Mouse (Mus musculus) macrophage (primary cell): ENCODE measurements around the gene Mmp25. TPM values are rescaled to one million over a fixed set of nuclear protein-coding genes. Genes with fewer than 3 reads are reported as not detected.

ENCODE experiments used
- H3K27ac ChIP-seq: fragments of 350-480 bp; formaldehyde crosslinking; 2 replicates; pipeline ENCODE4 v1.9.0; 2021
- H3K36me3 ChIP-seq: fragments of 350-480 bp; formaldehyde crosslinking; 2 replicates; pipeline ENCODE4 v1.9.0; 2021; ENCODE audit errors: inconsistent target
- H3K4me3 ChIP-seq: fragments of 350-480 bp; formaldehyde crosslinking; 2 replicates; pipeline ENCODE4 v1.9.0; 2021; ENCODE audit errors: inconsistent target
- H3K79me2 ChIP-seq: fragments of 350-480 bp; formaldehyde crosslinking; 2 replicates; pipeline ENCODE4 v1.9.0; 2021; ENCODE audit errors: inconsistent target
- WGBS: methylation state at CpG from one replicate; pipeline ENCODE4 v1.1.7; 2026; ENCODE audit warnings: inconsistent platforms; ENCODE audit not compliant: missing documents; 5-methylcytosine and 5-hydroxymethylcytosine counted together
- polyA plus RNA-seq: library from polyadenylated mRNA; stranded (reverse); fragments of 250-400 nt; gene quantifications from 3 replicates; pipeline ENCODE4 v1.2.4, GENCODE M21; 2018; ENCODE audit warnings: inconsistent platforms

The Mmp25 gene
- polyA plus RNA-seq, 1 experiment from 2014 or later = 0.56 TPM

- Histone ChIP-seq H3K79me2 (peaks cover 18% of the 10 kb centered on the region; the same call in 1 of the 2 replicates), H3K36me3 (peaks cover 5% of the 10 kb centered on the region), H3K4me3 (peak overlapping the region; percentile 82), H3K27ac (peak overlapping the region; percentile 81)
- 60% methylated on average over 9 of the region's 9 CpGs for WGBS
Observed at GRCm38 (mm10) chr17:23674271-23674952, 29.3 kb upstream of the Mmp25 start.

GRCm38 (mm10) chr17:23673424-23674073 is 28.5 kb upstream of the Mmp25 start, which contains the start of the genes Hcfc1r1 and Thoc6:
Hcfc1r1 (plus strand) TSS chr17:23673596.
Thoc6 (minus strand) TSS chr17:23673882.
- WGBS = under 1% methylated on average over 43 of the region's 45 CpGs
- Histone ChIP-seq H3K36me3 (peaks cover 14% of the 10 kb centered on the region), H3K4me3 (peak within 1 kb of the TSS; percentile 82), H3K79me2 (peaks cover 18% of the 10 kb centered on the region; the same call in 1 of the 2 replicates), H3K27ac (peak within 1 kb of the TSS; percentile 81)

- Histone ChIP-seq H3K27ac (no peak overlapping the region), H3K4me3 (peak overlapping the region; percentile 82)
Observed at GRCm38 (mm10) chr17:23672761-23673160, 27.7 kb upstream of the Mmp25 start.

GRCm38 (mm10) chr17:23671519-23671918 is 26.4 kb upstream of the Mmp25 start:
- peaks cover 30% of the 10 kb centered on the region for H3K36me3 ChIP-seq
- 97% methylated on average over 3 of the region's 3 CpGs for WGBS
- H3K4me3 ChIP-seq = no peak overlapping the region
- no peak overlapping the region for H3K27ac ChIP-seq
- peaks cover 18% of the 10 kb centered on the region; the same call in 1 of the 2 replicates for H3K79me2 ChIP-seq

More at GRCm38 (mm10) chr17:23672761-23673160, 27.7 kb upstream of the Mmp25 start:
- peaks cover 22% of the 10 kb centered on the region for H3K36me3 ChIP-seq
- WGBS = 60% methylated on average over 3 of the region's 3 CpGs
- peaks cover 18% of the 10 kb centered on the region; the same call in 1 of the 2 replicates for H3K79me2 ChIP-seq

GRCm38 (mm10) chr17:23670516-23671074 is 25.5 kb upstream of the Mmp25 start:
- H3K79me2 ChIP-seq = peaks cover 18% of the 10 kb centered on the region; the same call in 1 of the 2 replicates
- H3K27ac ChIP-seq = no peak overlapping the region
- WGBS = 83% methylated on average over 7 of the region's 7 CpGs
- no peak overlapping the region for H3K4me3 ChIP-seq
- H3K36me3 ChIP-seq = peaks cover 30% of the 10 kb centered on the region

GRCm38 (mm10) chr17:23665511-23665910 is 20.4 kb upstream of the Mmp25 start:
- H3K79me2 ChIP-seq = no peaks in the 10 kb centered on the region
- H3K36me3 ChIP-seq = peaks cover 30% of the 10 kb centered on the region
- 98% methylated on average over 14 of the region's 14 CpGs for WGBS
- H3K27ac ChIP-seq = no peak overlapping the region
- no peak overlapping the region for H3K4me3 ChIP-seq

GRCm38 (mm10) chr17:23664556-23665021 is 19.5 kb upstream of the Mmp25 start:
- WGBS = 38% methylated on average over 5 of the region's 5 CpGs
- H3K4me3 ChIP-seq = no peak overlapping the region
- no peak overlapping the region for H3K27ac ChIP-seq
- H3K79me2 ChIP-seq = no peaks in the 10 kb centered on the region
- H3K36me3 ChIP-seq = peaks cover 26% of the 10 kb centered on the region

- WGBS = 8% methylated on average over 9 of the region's 9 CpGs
- no peaks in the 10 kb centered on the region for H3K36me3 ChIP-seq
- no peaks in the 10 kb centered on the region for H3K79me2 ChIP-seq
- H3K4me3 ChIP-seq = no peak overlapping the region
- H3K27ac ChIP-seq = no peak overlapping the region
Observed at GRCm38 (mm10) chr17:23661526-23661925, 16.4 kb upstream of the Mmp25 start.

- H3K79me2 ChIP-seq = no peaks in the 10 kb centered on the region
- H3K36me3 ChIP-seq = no peaks in the 10 kb centered on the region
- H3K4me3 ChIP-seq = no peak overlapping the region
- WGBS = 4% methylated on average over 14 of the region's 14 CpGs
- H3K27ac ChIP-seq = no peak overlapping the region
Observed at GRCm38 (mm10) chr17:23660876-23661200, 15.8 kb upstream of the Mmp25 start.

- no peak within 1 kb of the TSS for H3K4me3 ChIP-seq
- H3K27ac ChIP-seq = no peak within 1 kb of the TSS
- H3K79me2 ChIP-seq = no peaks in the 10 kb centered on the region
- 5% methylated on average over 27 of the region's 27 CpGs for WGBS
- H3K36me3 ChIP-seq = no peaks in the 10 kb centered on the region
Observed at GRCm38 (mm10) chr17:23660117-23660875, 15.2 kb upstream of the Mmp25 start, which contains the start of gene Bicdl2. Bicdl2 (plus strand) TSS chr17:23660506.

- Histone ChIP-seq H3K79me2 (no peaks in the 10 kb centered on the region), H3K4me3 (no peak overlapping the region), H3K27ac (no peak overlapping the region), H3K36me3 (no peaks in the 10 kb centered on the region)
- WGBS = 68% methylated on average over 2 of the region's 3 CpGs
Observed at GRCm38 (mm10) chr17:23658450-23658849, 13.4 kb upstream of the Mmp25 start.

GRCm38 (mm10) chr17:23654410-23654809 is 9.3 kb upstream of the Mmp25 start:
- Histone ChIP-seq H3K36me3 (no peaks in the 10 kb centered on the region), H3K27ac (no peak overlapping the region), H3K4me3 (no peak overlapping the region), H3K79me2 (no peaks in the 10 kb centered on the region)
- WGBS = 11% methylated on average over 2 of the region's 2 CpGs

- H3K4me3 ChIP-seq = no peak overlapping the region
- no peaks in the 10 kb centered on the region for H3K36me3 ChIP-seq
- H3K27ac ChIP-seq = no peak overlapping the region
- WGBS = 34% methylated on average over 6 of the region's 6 CpGs
- H3K79me2 ChIP-seq = no peaks in the 10 kb centered on the region
Observed at GRCm38 (mm10) chr17:23654001-23654400, 8.9 kb upstream of the Mmp25 start.

GRCm38 (mm10) chr17:23653324-23653723 is 8.2 kb upstream of the Mmp25 start:
- no CpG with 5 or more reads among the region's 2 CpGs for WGBS
- Histone ChIP-seq H3K4me3 (no peak overlapping the region), H3K79me2 (no peaks in the 10 kb centered on the region), H3K36me3 (no peaks in the 10 kb centered on the region), H3K27ac (no peak overlapping the region)
